Mouse (Mus musculus): Measurements from ENCODE around the gene Tnfsf18. TPM values are rescaled to one million over a fixed set of nuclear protein-coding genes. Genes with fewer than 3 reads are reported as not detected.

Tnfsf18 gene
- polyA plus RNA-seq (2012; rRNA removed): not detected in 2 replicates

GRCm38 (mm10) chr1:161494343-161494742 lies at the start of gene Tnfsf18:
Gene Tnfsf18, plus strand, starts transcription at chr1:161494655.

Other genes starting within 250 kb of the Tnfsf18 start
- gene Prdx6, start 243.4 kb upstream of the Tnfsf18 start, polyA plus RNA-seq (2012; rRNA removed): 468 and 607 TPM in 2 replicates
- gene Tnfsf4, start 99.2 kb upstream of the Tnfsf18 start, polyA plus RNA-seq (2012; rRNA removed): not detected in 2 replicates